Mouse (Mus musculus): ENCODE measurements around the gene Ap3s2.

The Ap3s2 gene

DNA sequence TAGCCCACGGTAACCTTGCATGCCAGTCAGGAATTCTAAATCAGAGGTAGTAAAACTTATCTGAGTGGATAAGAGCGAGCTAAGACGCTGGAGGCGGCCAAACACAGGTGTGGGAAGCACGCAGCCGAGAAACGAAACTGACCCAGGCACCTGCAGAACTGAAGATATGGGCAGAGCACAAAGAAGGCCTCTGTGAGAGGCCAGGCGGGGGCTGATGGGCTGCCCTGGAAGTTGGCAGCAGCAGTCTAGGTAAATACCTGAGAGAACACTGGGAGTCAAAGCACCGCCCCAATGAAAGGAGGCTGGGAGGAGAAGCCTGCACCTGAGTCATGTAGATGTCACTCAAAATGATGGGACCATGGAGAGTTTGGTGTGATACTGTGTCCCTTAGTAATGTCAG is 31.8 kb downstream of the Ap3s2 start:
- DNase-seq, result no peak

DNA sequence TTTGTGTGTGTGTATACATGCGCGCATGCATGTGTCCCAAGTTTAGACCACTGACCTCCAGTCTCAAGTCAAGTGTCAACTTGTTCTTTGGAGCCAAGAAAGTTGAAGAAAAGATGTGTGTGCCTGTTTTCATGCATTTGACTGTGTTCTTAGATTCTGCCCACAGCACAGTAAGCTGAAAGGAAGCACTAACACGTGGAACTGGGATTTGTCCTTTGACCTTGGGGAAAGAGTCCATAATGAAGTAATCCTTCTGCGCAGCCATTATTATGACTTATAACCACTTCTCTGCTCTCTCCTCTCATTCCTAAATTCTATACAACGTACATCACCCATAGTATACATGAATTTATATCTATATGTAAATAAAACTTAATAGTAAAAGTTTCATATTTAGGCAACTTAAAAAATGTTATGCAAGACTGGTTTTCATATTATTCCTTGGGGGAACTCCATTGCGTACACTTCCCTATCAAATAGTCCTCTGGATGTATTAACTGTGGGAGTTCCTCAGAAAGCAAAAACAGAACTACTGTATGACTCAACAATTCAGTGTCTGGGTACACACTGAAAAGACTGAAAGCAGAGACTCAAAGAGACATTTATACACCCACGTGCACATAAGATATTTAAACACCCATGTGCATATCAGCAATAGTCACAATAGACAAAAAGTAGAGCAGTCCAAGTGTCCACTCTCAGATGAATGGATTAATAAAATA is 36.7 kb downstream of the Ap3s2 start:
- DNase-seq, result no peak

DNA sequence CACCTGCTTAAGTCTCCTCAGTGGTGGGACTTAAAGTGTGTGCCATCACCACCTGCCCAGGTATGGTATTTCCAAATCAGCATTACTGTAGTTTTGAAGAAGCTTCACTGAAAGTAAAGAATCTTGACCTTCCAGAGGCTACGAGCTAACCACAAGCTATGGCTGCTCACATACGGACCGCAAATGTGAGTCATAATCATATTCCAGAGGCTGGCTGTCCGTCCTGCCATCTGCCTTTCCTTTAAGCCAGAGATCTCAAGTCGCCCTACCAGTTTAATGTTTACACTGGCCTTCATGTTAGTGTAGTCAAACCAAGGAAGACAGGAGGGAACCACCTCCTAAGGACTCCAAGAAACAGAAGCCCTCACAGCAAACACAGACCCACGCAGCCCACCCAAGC is 38.5 kb downstream of the Ap3s2 start:
- DNase-seq, result no peak

DNA sequence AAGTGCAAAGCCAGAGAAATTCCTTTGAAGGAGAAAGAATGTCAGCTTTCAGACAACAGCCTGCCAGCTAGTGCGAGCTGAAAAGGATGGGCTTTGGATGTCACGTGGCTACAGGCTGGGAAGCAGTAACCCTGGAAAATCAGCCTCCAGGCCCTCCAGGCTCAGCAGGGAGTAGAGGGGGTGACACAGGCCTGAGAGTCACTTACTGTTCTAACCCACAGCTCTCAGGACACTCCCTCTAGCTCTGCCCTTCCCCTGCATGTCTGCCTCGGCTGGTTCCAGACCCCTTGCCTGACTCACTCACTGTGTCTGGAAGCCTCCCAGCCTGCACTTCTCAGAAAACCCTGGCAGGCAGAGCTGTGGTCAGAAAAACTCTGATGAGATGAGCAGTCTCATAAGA is 39.5 kb downstream of the Ap3s2 start:
- no peak for DNase-seq

DNA sequence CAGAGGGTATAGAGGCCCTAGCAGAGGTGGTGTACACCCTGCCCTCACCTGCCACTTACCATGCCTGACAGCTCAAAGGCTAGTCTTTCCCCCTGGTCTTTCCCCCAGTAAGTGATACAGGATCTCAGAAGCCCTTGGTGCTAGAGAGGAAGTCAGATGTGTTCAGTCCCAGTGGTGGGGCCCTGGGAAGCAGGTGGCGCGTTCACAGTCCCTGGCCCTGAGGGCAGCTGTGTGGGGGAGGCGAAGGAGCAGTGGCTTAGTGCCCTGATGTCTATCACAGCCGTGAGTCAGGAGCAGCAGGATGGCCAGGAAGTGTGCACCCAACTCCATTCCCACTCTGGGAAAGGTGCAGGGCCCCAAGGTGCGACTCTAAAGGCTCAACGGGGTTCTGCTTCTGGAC is 40.4 kb downstream of the Ap3s2 start:
- no peak for DNase-seq

DNA sequence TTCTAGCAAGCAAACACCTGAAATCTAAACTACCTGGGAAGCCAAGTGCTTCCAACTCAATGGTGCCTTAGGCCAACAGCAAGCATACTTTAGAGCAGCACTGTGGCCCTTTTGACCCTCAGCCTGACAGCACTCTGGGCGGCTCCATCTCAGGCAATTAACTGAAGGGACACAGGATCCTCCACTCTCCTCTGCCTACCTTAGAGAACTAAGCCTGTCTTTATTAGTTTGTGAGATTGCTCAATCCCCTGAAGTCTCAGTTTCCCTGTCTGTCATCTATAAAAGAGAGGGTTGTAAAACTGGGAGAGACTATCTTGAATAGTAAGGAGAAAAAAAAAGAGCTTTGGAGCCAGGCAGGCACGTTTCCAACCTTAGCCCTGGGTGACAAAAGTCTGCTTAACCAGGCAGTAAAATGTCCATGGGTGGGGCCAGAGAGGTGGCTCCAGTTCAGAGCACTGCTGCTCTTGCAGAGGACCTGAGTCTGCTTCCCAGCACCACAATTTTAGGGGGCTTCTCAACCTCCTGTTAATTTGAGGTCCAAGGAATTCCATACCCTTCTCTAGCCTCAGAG is 41.9 kb downstream of the Ap3s2 start:
- DNase-seq, result no peak

DNA sequence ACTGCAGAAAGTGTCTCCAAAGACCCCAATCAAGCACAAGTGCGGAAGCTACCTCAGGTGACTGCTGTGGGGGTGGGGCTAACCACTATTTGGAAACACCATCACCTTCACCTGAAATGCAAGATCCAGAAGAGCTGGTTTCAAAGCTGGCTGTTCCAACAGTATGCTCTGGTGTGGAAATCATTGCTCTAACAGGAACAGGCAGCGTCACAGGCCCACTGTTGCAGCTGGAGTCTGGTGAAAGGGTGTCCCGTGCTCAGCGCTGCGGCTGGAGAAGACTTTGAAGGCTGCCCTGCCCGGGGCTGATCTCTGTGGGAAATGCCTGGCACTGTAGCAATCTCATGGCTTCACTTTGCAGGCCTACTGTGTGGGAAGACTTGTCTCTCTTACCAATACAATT is 47.0 kb downstream of the Ap3s2 start:
- DNase-seq, result no peak

DNA sequence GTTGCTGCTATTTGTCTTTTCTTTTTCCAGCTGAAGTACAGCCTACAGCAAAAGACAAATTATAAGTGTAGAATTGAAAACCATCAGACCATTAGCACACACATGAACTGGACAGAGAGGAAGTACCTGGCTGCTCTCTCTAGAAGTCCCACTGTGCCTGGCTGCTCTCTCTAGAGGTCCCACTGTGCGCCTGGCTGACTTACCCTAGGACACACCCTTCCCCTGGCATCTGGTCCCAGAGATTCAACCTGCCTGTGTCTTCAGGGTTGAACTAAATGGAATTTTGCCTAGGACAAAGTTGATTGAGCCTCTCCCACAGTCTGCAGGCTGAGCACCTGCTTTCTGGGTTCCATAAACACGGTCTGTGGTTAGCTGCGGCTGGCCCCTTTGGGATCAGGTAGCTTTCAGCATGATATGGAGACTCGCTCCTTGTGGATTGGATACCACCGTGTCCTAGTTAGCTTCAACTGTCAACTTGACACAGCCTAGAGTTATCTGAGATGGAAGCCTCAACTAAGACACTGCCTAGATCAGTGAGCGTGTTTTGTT is 48.6 kb downstream of the Ap3s2 start:
- DNase-seq, result no peak

DNA sequence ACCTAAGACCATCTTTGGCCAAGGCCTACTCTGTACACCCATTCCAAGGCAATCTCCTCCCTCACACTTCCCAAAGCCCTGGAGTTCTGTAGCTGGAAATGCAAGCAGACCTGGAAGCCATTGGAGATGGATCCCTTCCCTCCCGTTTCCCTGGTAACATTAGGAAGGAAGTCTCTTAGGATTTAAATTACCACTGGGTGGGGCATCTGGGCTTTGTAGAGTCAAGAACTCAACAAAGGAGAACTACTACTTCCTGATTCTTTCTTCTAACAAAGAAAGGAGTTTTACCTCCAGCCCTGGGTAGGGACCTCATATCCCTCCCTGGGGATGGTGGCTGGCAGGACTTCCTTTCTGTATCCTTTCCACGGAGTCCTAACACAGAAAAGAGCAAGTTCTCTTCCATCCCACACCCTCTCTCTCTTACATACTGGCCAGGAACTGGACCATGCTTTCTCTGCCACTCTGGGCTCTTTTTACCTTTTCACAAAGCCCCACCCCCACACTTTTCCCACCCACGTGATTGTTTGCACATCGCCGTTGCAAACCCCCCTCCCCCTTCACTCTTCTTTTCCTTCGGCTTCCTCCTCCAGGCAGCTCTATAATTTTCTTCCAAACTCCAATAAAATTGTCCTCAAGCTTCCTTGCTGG is 51.3 kb downstream of the Ap3s2 start:
- DNase-seq, result no peak

DNA sequence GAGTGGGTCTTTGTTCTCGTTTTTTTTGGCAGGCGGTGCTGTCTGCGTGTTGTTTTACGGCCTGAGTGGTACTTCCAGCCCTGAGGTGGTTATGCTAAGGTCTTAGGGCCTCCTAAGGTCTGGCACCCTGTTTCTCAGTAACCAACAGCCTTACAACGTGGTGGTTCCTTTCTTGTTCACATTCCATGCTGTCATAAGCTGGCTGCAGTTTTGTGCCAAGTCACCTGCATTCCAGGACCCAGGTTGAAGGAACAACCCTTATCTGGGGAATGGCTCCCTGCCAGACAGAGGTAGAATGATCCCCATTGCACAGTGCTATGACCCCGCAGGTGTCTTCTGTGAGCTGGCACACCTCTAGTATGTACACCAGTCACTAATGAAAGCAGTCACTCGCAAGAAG is 52.0 kb downstream of the Ap3s2 start:
- DNase-seq, result no peak

DNA sequence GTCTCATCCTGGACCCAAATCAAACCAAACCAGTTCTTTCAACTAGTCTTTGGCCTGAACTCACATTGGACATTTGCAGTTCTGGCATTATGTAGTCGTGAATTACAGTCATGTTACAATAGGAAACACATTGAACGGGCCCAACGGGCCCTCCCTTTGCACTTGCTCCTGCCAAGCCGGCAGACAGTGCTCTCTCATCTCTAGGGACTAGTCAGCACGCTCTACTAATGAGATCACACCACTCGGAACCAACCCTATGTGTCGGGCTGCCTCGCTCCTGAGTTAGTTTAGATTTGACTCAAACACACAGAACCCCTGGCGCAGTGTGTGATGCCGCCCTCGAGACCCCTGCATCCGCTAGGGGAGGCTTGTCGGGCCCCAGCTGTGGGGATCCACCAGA is 52.6 kb downstream of the Ap3s2 start:
- DNase-seq, result no peak

DNA sequence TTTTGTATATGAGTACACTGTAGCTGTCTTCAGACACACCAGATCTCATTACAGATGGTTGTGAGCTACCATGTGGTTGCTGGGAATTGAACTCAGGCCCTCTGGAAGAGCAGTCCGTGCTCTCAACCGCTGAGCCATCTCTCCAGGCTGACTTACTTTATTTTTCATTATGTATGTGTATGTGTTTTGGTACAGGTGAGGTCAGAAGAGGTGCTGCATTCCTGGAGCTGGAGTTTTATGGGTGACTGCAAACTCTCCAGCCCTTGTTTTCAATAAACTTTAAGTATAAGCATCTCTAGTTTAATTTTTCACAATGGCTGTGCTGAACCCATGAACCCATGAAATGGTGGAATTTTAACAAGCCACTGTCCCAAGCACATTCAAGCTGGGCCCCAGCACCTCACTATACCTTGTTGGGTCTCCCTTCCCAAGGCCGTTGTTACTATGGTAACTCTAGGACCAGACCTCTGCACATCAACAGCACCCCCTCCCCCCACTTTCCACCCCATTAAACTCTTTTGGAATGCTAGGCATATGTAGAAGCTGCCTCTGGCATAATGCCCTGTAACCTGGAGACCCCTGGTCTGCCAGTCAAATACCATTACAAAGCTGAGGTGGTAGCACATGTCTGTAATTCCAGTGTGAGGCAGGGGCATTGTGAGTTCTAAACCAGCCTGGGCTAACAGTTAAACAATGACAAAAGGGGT is 54.0 kb downstream of the Ap3s2 start:
- DNase-seq, result no peak

DNA sequence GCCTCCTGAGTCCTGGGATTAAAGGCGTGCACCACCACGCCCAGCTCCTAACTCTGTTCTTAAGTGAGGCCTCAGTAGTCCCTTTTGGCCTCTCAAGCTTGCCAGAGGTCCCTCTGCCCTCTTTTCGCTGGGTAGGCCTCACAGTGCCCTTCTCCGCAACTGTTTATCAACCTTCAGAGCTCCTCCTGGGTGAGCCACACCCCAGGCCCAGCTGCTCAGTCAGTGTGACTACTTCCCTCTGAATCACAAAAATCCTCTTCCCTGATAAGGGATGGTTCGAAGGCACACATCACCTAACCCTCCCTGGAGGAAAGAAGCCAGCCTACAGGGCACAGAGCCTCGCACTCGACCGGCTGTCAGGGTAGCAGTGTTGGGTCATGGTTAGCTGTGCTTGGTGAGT is 58.7 kb downstream of the Ap3s2 start:
- DNase-seq, result no peak

DNA sequence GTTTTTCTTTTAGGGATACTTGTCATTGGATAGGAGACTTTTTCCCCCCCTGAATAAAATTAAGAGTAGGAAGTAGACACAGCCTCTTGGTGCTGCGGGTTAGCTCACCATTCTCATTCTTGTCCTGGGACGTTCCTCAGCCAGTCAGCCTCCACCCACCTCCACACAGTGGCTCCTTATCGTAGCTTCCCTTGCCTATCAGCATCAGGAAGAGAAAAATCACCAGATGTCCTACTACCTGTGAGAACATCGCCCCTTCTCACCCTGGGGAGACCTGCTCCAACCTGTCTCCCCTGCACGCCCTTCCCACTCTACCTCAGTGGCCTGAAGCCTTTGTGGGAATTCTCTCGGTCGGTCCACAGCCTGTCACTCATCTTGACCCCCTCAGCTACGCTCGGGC is 59.6 kb downstream of the Ap3s2 start, which contains the start of gene Anpep:
Gene Anpep (minus strand): TSS at position 249 of the 400 bp plus-strand sequence.
- DNase-seq, result no peak

DNA sequence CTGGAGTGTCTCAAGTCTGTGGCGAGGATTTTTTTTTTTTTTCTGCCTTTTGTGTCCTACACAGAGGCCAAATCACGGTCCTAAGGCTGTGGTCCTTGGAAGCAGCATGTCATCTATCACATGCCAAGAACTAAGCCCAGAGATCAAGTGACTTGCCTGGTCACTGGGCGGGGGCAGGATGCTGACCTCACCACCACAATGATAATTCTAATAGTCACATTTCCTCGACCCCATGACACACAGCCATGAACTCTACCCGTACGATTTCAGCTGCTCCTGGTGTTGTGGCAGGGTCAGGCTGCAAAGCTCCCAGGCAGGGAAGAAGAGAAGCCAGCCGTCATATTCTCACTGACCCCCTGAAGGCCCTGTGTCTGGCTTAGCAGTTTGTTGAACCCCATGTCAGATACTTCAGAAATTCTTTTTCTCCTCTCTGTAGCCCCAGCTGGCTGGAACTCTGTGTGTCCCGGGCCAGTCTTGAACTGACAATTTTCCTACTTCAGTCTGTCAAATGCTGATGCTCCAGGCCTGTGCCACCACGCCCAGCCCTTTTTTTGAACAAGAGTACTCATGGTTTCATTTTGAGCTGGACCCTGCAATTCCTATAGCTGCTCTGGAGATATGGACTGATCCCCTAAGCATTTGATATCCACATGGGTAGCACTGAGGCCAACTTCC is 61.4 kb downstream of the Ap3s2 start:
- no peak for DNase-seq

DNA sequence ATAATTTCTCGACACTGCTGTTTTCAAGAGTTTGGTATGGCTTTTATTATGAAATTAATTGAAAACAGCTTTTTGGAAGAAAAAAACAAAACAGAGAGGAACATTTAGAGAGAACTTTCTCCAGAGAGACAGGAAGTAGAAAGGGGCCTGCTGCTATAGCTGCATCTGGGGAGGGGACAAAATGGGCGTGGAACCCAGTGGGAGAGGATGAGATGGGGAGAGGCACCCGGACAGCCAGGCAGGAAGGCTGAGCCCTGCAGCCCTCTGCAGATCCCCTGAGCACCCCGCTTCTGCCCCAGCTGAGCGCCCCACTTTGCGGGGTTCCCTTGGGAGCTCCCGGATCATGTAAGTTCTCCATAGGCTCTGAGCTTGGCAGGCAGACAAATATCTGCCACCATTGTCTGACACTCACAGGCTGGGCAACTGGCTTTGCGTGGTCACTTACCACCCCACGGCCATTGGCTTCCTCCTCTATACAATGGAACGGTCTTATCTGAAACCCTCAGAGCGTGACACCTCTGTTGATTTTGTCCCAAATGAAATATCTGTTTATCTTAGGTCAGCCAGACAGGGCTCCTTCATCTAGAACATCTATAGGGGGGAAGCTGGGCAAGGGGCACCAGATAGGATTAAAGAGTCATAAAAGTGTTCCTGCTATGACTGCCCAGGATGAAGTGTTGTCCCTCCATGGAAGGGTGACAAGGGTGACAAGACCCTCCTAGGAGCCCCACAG is 62.1 kb downstream of the Ap3s2 start:
- DNase-seq, result no peak

DNA sequence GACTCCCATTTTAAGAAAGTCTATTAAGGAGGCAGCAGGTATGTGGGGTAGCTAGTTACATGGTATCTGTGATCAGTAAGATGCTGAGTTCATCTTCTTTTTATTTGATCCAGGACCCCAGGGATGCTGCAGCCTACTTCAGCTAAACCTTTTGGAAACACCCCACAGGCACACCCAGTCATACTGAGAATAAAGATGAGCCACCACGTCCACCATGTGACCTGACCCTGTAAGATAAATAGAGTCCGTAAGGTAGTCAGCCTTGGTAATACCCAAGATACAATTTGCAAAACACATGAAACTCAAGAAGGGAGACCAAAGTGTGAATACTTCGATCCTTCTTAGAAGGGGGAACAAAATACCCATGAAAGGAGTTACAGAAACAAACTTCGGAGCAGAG is 64.1 kb downstream of the Ap3s2 start:
- no peak for DNase-seq

DNA sequence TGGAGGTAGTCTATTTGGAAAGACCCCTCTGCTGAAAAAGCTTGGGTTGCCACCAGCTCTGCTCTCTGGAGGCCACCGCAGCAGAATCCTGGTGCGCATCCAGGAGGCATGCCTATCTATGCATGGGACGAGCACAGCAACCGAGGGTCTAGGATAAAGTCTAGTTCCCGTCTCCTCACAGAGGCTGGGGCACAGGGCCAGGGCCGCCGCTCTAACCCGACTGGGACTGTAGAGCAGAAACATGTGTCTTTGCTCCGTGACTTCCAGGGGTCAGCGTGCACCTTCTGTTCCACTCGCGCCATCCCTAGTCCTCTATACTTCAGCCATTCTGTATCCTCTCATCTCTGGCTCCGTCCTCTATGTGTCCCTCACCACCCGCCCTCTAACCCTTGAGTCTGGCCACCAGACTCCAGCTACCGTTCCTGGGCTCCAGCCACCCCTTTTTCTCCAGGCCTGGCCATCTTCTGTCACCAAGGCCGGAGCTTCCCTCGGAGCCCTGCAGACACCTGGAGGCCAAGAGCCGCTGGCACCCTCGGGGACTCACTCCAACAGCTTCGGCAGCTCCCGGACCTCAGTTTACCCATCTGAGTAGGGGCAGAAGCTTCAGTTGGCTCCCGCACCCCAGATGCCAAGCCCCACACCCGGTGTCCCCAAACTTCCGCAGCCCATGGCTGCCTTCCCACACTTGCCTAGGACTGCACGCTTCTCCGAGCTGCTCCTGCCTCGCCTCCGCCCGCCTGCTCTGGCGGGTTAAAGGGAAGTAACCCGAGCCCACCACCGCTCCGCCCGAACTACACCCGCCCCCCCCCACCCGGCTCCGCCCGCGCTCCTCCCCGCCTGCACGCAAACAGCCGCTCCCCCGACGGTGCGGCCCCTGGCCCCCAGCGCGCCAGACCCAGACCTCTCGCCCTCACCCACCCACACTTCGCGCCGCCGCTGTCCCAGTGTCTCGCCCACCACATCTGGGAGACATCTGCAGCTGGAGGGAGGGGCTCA is 72.7 kb downstream of the Ap3s2 start:
- no peak for DNase-seq

DNA sequence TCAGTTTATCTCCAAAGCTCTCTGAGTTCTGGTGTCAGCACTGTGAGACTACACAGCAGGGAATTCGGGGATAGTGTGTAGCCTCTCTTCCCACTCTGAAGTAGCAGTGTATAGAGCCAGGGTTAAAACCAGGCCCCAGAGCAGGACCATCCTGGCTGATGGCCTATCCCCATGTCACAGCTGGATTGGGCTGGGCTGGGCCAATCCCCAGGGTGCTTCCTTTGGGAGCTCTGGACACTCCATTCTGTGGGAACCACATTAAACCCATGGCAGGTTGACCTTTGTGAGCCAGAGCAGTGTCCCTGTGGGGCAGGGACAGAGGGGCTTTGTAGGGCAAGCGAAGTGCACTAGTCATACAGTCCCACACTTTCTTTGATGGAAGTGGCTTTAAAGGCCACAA is 74.1 kb downstream of the Ap3s2 start:
- no peak for DNase-seq

DNA sequence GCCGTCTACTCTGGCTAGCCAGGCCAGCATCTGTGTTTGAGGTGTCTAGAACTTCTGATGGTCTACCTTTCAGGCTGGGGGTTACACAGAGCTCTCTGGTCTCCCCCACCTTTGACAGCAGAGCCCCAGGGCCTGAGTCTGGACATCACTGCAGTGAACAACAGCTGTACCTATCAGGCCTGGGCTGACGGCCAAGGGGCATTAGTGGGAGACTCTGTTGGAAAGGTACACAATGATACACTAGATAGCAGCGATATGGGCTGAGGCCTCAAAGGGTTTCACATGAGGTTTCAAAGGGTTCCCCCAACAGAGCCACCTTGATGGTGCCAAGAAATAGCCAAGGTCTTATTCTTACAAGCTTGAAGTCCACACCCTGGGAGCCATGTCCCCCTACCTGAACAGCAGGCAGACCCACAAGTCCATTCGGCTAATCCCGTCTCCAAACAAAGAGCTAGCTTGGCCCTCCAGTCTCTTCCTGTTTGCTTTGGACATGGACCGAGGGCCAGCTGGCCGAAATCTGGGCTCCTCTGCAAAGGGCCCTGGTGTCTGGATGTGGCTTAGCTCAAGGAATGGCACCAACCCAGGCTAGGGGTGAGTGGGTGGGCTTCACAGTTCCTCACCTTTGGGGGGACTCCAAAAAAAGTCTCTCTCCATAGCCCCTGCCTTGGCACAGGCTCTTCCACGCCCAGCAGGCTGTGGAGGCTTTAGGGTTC is 76.2 kb downstream of the Ap3s2 start:
- no peak for DNase-seq
